Mouse (Mus musculus) common myeloid progenitor, adult 5-6 weeks (primary cell): ENCODE measurements at regions not wholly inside any gene's neighbourhood (a gene's known extent, or its start where the extent isn't known, plus 50 kb on each side); places are given as distances from the start of the nearest gene placed in this dataset.

Experiments
- ATAC-seq: replicated peaks from 2 replicates; pipeline ENCODE4 v1.8.0; 2016; ENCODE audit warnings: low read depth, mild to moderate bottlenecking, moderate TSS enrichment, inconsistent platforms; ENCODE audit not compliant: poor library complexity, severe bottlenecking

DNA sequence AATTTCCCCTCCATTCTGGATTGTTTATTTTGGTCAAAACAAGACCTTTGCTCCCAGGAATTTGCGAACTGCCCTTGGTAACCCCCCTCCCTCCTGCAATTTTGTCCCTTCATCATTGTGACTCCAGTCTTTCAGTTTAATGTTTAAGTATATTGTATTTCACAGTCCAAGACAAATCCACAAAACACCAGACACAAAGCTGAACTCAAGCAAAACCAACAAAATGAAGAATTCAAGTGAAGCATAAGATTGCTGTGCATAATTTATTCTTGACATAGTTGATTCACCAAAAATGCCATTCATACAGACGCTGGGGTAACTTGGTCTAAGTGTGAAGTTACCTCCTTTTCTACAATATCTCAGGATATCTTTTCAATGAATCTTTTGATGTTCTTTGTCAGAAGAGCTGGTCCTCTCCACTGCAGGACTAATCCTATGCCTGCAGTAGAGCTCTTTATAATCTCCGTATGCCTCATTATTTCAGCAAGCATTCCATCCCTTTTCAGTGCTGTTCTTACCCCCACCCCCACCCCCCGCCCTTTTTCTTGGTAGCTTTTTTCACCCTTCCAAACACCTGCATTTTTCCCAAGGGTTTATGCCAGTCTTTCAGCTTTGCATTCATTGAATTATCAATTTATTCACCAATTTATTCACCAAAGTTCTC lies 265.4 kb downstream of the Cd109 start:
- no peak for ATAC-seq

DNA sequence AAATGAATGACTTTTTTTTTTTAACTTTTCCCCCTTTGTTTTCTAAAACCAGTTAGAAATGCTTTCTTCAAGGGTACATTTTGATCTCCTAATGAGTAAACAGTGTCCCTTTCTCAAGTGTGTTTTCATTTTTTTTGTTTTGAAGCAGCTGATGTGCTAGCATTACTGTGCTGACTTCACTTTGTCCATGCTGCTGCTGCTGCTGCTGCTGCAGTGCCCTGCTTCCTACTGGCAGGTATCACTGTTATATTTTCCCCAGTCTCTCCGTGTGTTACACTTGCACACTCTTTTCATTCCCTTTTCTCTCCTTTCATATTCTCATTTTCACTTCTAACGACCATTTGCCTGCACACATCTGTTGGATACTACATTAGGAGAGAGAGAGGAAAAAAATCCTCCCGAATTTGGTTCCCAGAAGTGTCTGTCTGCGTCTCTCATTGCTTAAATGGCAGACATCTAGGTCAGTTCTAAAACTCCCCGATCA lies 266.0 kb downstream of the Cd109 start:
- no peak for ATAC-seq

- no peak for ATAC-seq
Measured at GRCm38 (mm10) chr9:78903211-78903610, 287.9 kb downstream of the Cd109 start.

GRCm38 (mm10) chr9:78917336-78917735 lies 302.0 kb downstream of the Cd109 start:
- no peak for ATAC-seq

DNA sequence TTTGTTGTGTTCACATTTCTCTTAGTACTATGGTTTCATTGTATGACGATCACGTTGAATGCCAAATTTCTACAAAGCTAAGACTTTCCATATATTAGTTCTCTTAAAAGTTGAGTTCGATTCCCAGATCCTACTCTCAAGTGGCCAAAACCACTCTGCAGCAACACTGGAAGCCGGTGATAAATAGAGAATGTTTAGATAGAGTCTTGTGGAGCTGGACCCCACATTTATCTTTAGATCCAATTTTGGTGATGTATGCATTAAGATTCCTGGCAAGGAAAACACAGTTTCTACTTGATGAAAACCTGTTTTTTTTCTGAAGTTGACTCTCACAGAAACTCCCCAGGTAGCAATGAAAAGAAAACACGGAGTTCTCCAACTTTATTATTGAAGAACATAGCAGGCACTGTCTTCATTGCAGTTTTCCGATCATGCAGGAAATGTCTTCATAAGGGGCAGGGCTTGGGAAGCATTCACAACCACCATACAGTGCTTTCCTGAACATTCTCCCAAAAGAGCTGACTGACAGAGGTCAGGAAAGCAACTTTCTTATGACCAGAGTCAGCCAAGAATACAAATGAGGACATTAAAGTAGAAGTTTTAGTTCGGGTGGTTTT lies 310.7 kb downstream of the Cd109 start:
- no peak for ATAC-seq

- ATAC-seq = no peak
Measured at GRCm38 (mm10) chr9:78941648-78942047, 326.3 kb downstream of the Cd109 start.

DNA sequence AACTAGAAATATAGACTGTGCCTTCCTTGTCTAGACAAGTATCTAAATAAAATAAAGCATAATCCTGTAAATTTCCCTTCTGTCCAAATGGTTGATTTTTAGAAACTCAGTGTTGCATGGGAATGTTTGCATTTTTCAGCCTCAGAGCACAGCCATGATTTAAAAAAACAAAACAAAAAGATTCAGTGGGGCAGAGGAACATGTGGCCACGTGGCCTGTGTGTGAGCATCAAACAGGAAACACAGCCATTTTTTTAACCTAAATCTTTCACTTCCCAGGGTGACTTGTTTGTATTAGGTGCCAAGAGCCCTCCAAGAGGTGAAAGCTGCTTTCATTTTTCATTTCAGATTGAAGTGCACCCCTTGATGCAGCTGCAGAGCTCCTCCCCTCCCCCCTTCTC lies 349.5 kb downstream of the Cd109 start:
- ATAC-seq = no peak

- no peak for ATAC-seq
Measured at GRCm38 (mm10) chr9:78965226-78965950, 350.0 kb downstream of the Cd109 start.

DNA sequence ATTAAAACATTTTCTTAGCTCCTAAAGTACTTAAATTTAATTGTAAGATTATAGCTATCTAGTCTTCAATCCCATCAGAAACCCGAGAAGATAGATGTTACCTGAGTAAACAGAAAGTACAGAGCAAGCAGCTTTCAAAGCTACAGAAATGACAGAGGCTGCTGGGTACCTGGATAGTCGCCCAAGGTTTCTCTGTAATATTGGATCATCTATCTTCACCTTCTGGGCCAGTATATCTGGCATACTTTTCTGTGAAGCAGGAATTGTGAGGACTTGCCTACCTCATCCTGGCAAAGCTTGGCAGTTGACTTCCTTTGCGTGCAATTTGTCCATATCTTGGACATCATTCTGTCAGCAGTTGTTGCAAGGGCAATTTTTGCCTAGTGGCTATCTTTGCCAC lies 356.4 kb downstream of the Cd109 start:
- ATAC-seq = no peak

GRCm38 (mm10) chr9:78983734-78984133 lies 368.4 kb downstream of the Cd109 start:
- no peak for ATAC-seq

GRCm38 (mm10) chr9:78985184-78985864 lies 370.0 kb downstream of the Cd109 start:
- no peak for ATAC-seq

DNA sequence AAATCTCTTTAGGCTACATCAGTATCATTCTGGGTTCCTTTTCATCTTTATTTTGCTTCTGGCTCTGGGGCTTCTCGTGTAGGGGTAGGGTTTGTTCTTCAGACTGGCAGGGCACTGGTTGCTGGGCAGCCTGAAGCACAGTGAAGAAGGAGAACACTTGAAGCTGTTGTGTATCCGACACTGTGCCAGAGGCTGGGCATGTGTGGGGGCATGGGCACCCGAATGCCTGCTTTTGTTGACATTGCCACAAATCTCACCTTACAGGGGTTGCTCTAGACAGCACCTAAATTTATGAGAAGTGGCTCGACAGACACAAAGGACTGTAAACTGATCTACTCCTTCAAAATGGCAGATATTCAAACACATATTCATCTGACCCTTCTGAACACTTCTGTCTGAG lies 376.0 kb downstream of the Cd109 start:
- ATAC-seq = no peak

DNA sequence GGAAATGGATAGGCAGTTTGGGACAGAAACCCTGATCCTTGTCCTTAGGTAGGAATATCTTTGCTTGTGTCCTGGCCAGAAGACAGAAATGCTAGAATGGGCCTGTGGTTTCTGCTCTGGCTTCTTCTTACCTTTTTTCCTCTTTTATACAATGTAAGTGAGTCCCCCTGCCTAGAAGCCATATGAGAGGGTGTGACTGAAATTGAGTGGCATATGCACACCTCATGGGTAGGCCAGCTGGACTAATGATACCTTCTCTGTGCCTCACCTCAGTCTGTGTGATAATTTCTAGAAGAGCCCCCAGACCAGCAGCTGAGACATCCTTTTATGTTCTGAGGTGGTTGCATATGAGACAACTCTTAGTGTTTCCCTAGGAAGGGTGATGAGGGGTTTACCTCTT lies 385.7 kb downstream of the Cd109 start:
- ATAC-seq = no peak

GRCm38 (mm10) chr9:79001930-79002329 lies 386.6 kb downstream of the Cd109 start:
- ATAC-seq = no peak

DNA sequence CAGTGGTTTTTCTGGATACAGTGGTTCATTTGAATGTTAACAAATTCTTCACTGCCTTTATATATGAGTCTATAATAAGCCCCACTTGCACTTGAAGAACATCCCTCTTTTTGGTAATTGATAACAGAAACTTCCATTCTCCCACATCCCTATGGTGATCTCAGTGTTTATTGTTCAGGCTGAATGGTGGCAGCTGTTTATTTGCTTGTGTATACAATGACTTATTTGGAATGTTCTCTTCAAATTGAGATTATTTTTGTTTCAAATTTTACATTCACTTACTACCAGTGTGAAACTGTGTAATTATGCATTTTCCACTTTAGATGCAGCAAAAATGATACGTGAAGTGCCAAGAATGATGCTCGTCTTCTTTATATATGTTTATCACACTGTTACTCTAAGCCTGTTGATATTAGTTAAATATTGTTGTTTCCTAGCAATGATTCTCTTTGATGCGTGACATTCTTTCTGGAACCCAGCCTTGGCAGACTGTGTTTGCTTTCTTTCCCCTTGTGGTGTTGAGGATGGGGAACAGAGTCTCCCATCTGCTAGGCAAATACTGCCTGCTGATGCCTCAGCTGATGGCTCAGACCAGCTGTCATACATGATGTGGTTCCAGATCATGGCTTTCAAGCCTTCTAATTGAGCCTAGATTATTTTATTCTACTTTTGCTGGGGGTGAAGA lies 389.1 kb downstream of the Cd109 start:
- no peak for ATAC-seq

GRCm38 (mm10) chr9:79022291-79022690 lies 406.9 kb downstream of the Cd109 start:
- ATAC-seq = no peak

DNA sequence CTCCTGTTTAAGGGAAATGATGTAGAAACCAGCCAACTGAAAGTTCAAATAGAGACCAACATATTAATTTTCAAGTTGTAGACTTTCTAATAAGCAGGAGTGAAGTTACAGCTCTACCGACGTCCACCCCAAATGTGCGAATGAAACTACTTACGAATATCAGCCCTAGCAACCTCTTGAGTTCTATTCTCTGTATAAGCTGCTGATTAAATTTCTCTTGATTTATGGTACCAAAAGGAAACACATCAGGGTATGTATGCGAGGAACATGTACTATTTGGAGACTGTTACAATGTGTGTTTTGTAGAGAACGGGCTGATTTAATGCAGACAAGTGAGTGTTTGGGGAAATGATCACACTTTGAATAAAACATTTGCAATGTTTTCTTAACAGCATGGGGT lies 412.9 kb downstream of the Cd109 start:
- ATAC-seq = no peak

DNA sequence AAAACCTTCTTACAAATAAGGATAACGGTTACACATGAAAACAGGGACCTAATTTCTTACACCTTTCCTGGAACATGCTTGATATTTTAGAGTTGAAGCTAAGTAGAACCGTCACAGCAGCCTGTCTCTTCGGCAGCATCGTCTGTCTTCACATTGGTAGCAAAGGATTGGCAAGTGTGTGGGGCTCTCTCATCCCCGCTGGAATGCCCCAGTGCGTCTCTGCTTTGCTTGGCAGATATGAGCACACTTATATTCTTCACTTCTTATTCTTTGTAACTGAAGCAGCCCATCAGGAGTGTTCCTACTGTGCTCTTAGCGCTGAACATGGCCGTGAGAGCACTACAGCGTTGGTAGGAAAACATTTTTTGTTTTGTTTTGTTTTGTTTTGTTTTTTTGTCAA lies 414.1 kb downstream of the Cd109 start:
- no peak for ATAC-seq

DNA sequence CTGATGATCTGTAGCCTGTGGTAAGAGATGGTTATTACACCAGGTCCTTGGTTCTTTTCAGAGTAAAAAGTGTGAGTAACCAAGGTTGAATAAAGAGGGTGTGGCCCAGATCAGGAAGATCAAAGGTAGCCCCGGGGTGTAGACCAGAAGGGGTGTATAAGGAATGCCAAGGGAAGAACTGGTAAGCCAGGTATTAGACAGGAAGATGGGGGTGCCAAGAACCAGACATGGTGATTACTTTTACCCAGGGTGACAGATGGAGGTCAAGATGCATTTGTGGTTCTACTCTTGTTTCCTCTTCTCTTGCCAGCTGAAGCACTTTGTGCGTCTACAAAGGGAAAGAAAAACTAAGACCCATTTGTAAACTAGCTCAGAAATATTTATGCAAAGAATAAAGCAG lies 420.3 kb downstream of the Cd109 start:
- no peak for ATAC-seq

DNA sequence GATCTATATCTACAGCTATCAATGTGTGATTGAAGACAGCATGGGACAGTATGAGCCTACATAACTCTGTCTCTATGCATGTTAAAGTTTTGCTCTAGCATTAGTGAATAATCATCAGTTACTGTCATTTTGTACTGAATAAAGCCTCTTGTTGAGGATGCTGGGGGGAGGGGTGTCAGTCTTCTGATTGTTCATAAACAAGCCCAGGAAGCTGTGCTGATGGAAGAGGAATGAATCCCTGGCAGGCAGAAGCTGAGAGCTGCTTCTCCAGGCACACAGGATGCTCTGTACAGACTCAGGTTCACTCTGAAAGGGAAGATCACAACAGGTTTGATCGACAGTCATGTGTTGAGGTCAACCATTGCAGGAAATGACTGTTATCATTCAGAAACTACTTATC lies 421.7 kb downstream of the Cd109 start:
- no peak for ATAC-seq
